Mouse (Mus musculus): ENCODE data around the gene Bsph2.

The Bsph2 gene

DNA sequence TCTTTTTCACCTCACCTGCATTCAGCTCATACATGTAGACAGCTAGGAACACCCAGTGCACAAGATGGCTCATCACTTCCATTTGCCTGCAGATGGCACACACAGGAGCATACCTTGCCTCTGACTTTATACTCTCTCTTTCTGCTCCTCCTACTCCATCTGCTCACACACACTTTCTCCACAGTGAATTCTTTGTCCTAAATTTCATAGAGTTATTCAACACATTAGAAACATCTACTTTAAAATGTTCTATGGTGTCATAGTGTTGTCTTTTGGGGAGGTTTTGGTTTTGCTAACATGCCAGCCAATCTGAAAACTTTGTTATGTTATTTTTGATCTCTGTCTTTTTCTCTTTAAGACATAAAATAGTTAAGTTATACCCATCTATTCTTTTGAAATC lies at the start of gene Bsph2:
TSS of gene Bsph2 (minus strand) at position 101 of the 400 bp plus-strand sequence.
- no peak for DNase-seq

- DNase-seq = peak in 1 of 2 experiments; percentile 10
These were observed 59.3 kb downstream of the Bsph2 start for GRCm38 (mm10) chr7:13511539-13511938.

All from spleen, adult 18-20 months (tissue).